Mouse (Mus musculus) neural tube, embryonic 12.5 days (tissue): ENCODE data around the gene Fancd2os. TPM values are rescaled to one million over a fixed set of nuclear protein-coding genes. Genes with fewer than 3 reads are reported as not detected.

Source experiments
- ATAC-seq: fragments of 200-750 bp; cut with Nextera tagmentation; 2 replicates; pipeline ENCODE4 v1.8.0; 2017; ENCODE audit warnings: low read depth, mild to moderate bottlenecking, moderate TSS enrichment, moderate library complexity; ENCODE audit not compliant: low FRiP score
- H3K27ac ChIP-seq: fragments of 300-500 bp; sonication (generic); 2 replicates; pipeline ENCODE4 v1.5.1; 2016
- H3K27me3 ChIP-seq: fragments of 300-500 bp; sonication (generic); replicated peaks from 2 replicates; pipeline ENCODE4 v1.6.1; 2016; ENCODE audit warnings: mild to moderate bottlenecking
- H3K36me3 ChIP-seq: fragments of 300-500 bp; sonication (generic); 2 replicates; pipeline ENCODE4 v1.6.1; 2016; ENCODE audit warnings: mild to moderate bottlenecking
- H3K4me1 ChIP-seq: fragments of 300-500 bp; sonication (generic); 2 replicates; pipeline ENCODE4 v1.6.1; 2016
- H3K4me2 ChIP-seq: fragments of 300-500 bp; sonication (generic); replicated peaks from 2 replicates; pipeline ENCODE4 v1.6.1; 2016; ENCODE audit warnings: mild to moderate bottlenecking
- H3K4me3 ChIP-seq: fragments of 300-500 bp; sonication (generic); 2 replicates; pipeline ENCODE4 v1.5.1; 2016
- H3K9ac ChIP-seq: fragments of 300-500 bp; sonication (generic); 2 replicates; pipeline ENCODE4 v1.6.1; 2016; ENCODE audit warnings: mild to moderate bottlenecking
- H3K9me3 ChIP-seq: fragments of 300-500 bp; sonication (generic); 2 replicates; pipeline ENCODE4 v1.6.1; 2016; ENCODE audit warnings: mild to moderate bottlenecking
- WGBS: fragments of 180-500 bp; shearing (Covaris S2); methylation state at CpG from one replicate; pipeline ENCODE4 v1.1.7; 2016; 5-methylcytosine and 5-hydroxymethylcytosine counted together
- polyA plus RNA-seq: library from polyadenylated mRNA; unstranded; fragments of >200 nt; fragmentation: Nextera tagmentation; extraction: Ambion mirVana; gene quantifications from 2 replicates; pipeline ENCODE4 v1.2.1, GENCODE M21; 2016

Fancd2os gene
- polyA plus RNA-seq, 1 experiment from 2014 or later: 0.19 TPM

GRCm38 (mm10) chr6:113624989-113625770, 24.7 kb upstream of the Fancd2os start:
- peak overlapping the region; percentile 78 for H3K4me2 ChIP-seq

DNA sequence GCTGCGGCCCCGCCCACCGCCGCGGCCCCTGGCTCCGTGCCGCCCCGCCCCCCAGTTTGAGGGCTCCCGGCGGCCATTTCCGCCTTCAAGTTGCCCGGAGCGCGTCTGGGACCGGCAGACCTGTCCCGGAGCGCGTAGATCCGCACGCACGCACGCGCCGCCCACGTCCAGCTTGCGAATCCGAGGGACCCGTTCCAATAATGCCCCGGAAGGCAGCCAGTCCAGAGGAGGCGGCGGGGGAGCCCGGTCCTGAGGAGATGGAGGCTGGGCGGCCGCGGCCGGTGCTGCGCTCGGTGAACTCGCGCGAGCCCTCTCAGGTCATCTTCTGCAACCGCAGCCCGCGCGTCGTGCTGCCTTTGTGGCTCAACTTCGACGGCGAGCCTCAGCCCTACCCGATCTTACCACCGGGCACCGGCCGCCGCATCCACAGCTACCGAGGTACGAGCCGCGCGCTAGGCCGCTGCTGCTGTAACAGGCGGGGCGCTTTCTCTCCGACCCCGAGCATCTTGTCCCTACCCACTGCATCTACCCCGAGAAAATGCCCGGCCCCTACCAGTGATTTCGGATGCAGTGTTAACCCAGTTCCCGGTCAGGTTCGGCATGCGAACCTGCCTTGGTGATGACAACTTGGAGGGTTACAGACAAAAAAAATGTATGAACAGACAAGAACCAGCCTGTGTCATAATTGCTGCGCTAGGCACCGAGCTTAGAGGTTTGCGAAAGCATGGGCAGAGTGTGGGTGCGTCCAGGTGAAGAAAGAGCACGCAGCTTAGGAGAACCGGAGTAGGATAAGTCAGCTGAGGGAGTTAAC, 23.6 kb upstream of the Fancd2os start, which contains the start of gene Vhl:
Vhl (plus strand) TSS at position 19 of the 811 bp plus-strand sequence.
- Histone ChIP-seq H3K4me3 (peak within 1 kb of the TSS; percentile 71), H3K4me2 (peak within 1 kb of the TSS; percentile 78), H3K9ac (peak within 1 kb of the TSS; percentile 74), H3K27me3 (no peaks in the 10 kb centered on the region), H3K4me1 (peaks cover 15% of the 10 kb centered on the region), H3K36me3 (peaks cover 17% of the 10 kb centered on the region), H3K27ac (peak within 1 kb of the TSS; percentile 44), H3K9me3 (no peaks in the 10 kb centered on the region)
- ATAC-seq: peak; percentile 83
- under 1% methylated on average over 75 of the region's 76 CpGs for WGBS

More at GRCm38 (mm10) chr6:113624989-113625770, 24.7 kb upstream of the Fancd2os start:
- Histone ChIP-seq H3K27ac (no peak overlapping the region), H3K36me3 (peaks cover 28% of the 10 kb centered on the region), H3K9me3 (no peaks in the 10 kb centered on the region), H3K9ac (peak overlapping the region; percentile 74), H3K27me3 (no peaks in the 10 kb centered on the region), H3K4me1 (peaks cover 15% of the 10 kb centered on the region), H3K4me3 (peak overlapping the region; percentile 71)
- WGBS: 58% methylated on average over 5 of the region's 5 CpGs
- no peak for ATAC-seq

- Histone ChIP-seq H3K36me3 (peaks cover 13% of the 10 kb centered on the region), H3K27ac (no peak overlapping the region), H3K9ac (no peak overlapping the region), H3K4me1 (peaks cover 15% of the 10 kb centered on the region), H3K27me3 (no peaks in the 10 kb centered on the region), H3K9me3 (no peaks in the 10 kb centered on the region), H3K4me3 (peak overlapping the region; percentile 71), H3K4me2 (peak overlapping the region; percentile 78)
- no peak for ATAC-seq
- 67% methylated on average over 5 of the region's 5 CpGs for whole genome bisulfite sequencing
Measured at GRCm38 (mm10) chr6:113623386-113623785, 22.9 kb upstream of the Fancd2os start.

- WGBS: 96% methylated on average over 4 of the region's 4 CpGs
- no peak overlapping the region for H3K4me3 ChIP-seq
- H3K27me3 ChIP-seq: no peaks in the 10 kb centered on the region
- no peak overlapping the region for H3K27ac ChIP-seq
- H3K9ac ChIP-seq: no peak overlapping the region
- no peaks in the 10 kb centered on the region for H3K4me1 ChIP-seq
- H3K4me2 ChIP-seq: no peak overlapping the region
- peaks cover 65% of the 10 kb centered on the region for H3K36me3 ChIP-seq
- no peak for ATAC-seq
- H3K9me3 ChIP-seq: peaks cover 7% of the 10 kb centered on the region; the same call in 1 of the 2 replicates
Measured at GRCm38 (mm10) chr6:113615489-113615888, 15.0 kb upstream of the Fancd2os start.

- H3K36me3 ChIP-seq: peaks cover 67% of the 10 kb centered on the region
- no peak for ATAC-seq
- H3K9ac ChIP-seq: no peak overlapping the region
- H3K4me1 ChIP-seq: no peaks in the 10 kb centered on the region
- 95% methylated on average over 8 of the region's 8 CpGs for WGBS
- H3K27ac ChIP-seq: no peak overlapping the region
- H3K9me3 ChIP-seq: peaks cover 7% of the 10 kb centered on the region; the same call in 1 of the 2 replicates
- H3K4me3 ChIP-seq: no peak overlapping the region
- H3K4me2 ChIP-seq: no peak overlapping the region
- no peaks in the 10 kb centered on the region for H3K27me3 ChIP-seq
Measured at GRCm38 (mm10) chr6:113614997-113615396, 14.5 kb upstream of the Fancd2os start.

DNA sequence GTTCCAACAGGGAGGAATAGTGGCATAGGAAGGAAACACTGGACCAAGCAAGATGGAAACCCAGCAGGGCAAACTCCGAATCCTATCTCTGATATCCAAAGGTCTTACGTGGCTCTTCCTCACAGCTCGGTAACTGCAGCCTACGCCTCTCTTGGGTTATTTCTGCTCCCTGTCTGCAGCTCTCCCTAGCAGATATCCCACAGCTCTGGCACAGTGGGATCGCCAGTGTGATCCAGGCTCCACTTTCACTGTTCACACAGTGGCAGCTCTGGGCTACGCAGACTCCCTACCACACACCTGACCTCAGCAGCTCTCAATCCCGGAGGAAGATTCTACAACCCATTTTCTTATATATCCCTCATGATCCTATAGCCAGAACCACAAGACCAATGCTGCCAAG, 13.6 kb upstream of the Fancd2os start:
- Histone ChIP-seq H3K27ac (no peak overlapping the region), H3K4me3 (no peak overlapping the region), H3K27me3 (no peaks in the 10 kb centered on the region), H3K9me3 (peaks cover 7% of the 10 kb centered on the region; the same call in 1 of the 2 replicates), H3K36me3 (peaks cover 67% of the 10 kb centered on the region), H3K9ac (no peak overlapping the region), H3K4me1 (no peaks in the 10 kb centered on the region), H3K4me2 (no peak overlapping the region)
- ATAC-seq: no peak
- whole genome bisulfite sequencing: 98% methylated on average over 7 of the region's 7 CpGs

- H3K27me3 ChIP-seq: no peaks in the 10 kb centered on the region
- peaks cover 7% of the 10 kb centered on the region; the same call in 1 of the 2 replicates for H3K9me3 ChIP-seq
- H3K9ac ChIP-seq: no peak overlapping the region
- no peak for ATAC-seq
- no peak overlapping the region for H3K4me2 ChIP-seq
- 94% methylated on average over 8 of the region's 8 CpGs for WGBS
- H3K36me3 ChIP-seq: peaks cover 61% of the 10 kb centered on the region
- H3K27ac ChIP-seq: no peak overlapping the region
- no peaks in the 10 kb centered on the region for H3K4me1 ChIP-seq
- H3K4me3 ChIP-seq: no peak overlapping the region
Measured at GRCm38 (mm10) chr6:113612258-113612969, 11.9 kb upstream of the Fancd2os start.

- 94% methylated on average over 7 of the region's 7 CpGs for WGBS
- no peak overlapping the region for H3K4me2 ChIP-seq
- H3K9ac ChIP-seq: no peak overlapping the region
- H3K9me3 ChIP-seq: peaks cover 5% of the 10 kb centered on the region; the same call in 1 of the 2 replicates
- no peak overlapping the region for H3K27ac ChIP-seq
- H3K4me3 ChIP-seq: no peak overlapping the region
- H3K4me1 ChIP-seq: peaks cover 12% of the 10 kb centered on the region
- no peak for ATAC-seq
- H3K36me3 ChIP-seq: peaks cover 32% of the 10 kb centered on the region
- no peaks in the 10 kb centered on the region for H3K27me3 ChIP-seq
Measured at GRCm38 (mm10) chr6:113609293-113609692, 8.8 kb upstream of the Fancd2os start.

GRCm38 (mm10) chr6:113608871-113609270, 8.4 kb upstream of the Fancd2os start:
- Histone ChIP-seq H3K4me2 (no peak overlapping the region), H3K4me1 (peaks cover 12% of the 10 kb centered on the region), H3K4me3 (no peak overlapping the region), H3K36me3 (peaks cover 28% of the 10 kb centered on the region), H3K9me3 (0 out of 2 replicates have a peak, but pooled peaks cover 3% of the 10 kb centered on the region), H3K9ac (no peak overlapping the region), H3K27ac (no peak overlapping the region), H3K27me3 (no peaks in the 10 kb centered on the region)
- WGBS: 90% methylated on average over 6 of the region's 6 CpGs
- no peak for ATAC-seq

DNA sequence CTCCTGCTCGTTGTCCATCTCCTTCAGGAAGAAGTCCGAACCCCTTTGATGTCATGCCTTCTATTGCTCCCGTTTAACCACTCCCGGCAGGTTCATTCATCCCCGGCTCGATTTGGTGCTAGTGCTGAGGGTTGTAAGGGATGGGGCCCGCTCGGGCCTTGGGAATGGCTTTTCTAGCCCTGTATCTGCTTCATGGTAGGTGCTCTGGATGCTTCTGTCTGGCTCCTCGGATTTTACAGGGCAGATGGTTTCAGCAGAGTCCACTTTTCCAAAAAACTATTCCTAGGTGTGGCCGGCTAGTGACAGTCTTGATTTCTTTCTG, 4.7 kb upstream of the Fancd2os start:
- H3K9ac ChIP-seq: peak overlapping the region; percentile 89
- WGBS: 5% methylated on average over 10 of the region's 10 CpGs
- ATAC-seq: no peak
- peak overlapping the region; percentile 95 for H3K4me3 ChIP-seq
- H3K4me2 ChIP-seq: peak overlapping the region; percentile 91
- no peaks in the 10 kb centered on the region for H3K27me3 ChIP-seq
- H3K36me3 ChIP-seq: peaks cover 3% of the 10 kb centered on the region; the same call in 1 of the 2 replicates
- H3K27ac ChIP-seq: peak overlapping the region; percentile 47; the same call in 1 of the 2 replicates
- H3K4me1 ChIP-seq: peaks cover 17% of the 10 kb centered on the region
- no peaks in the 10 kb centered on the region for H3K9me3 ChIP-seq

DNA sequence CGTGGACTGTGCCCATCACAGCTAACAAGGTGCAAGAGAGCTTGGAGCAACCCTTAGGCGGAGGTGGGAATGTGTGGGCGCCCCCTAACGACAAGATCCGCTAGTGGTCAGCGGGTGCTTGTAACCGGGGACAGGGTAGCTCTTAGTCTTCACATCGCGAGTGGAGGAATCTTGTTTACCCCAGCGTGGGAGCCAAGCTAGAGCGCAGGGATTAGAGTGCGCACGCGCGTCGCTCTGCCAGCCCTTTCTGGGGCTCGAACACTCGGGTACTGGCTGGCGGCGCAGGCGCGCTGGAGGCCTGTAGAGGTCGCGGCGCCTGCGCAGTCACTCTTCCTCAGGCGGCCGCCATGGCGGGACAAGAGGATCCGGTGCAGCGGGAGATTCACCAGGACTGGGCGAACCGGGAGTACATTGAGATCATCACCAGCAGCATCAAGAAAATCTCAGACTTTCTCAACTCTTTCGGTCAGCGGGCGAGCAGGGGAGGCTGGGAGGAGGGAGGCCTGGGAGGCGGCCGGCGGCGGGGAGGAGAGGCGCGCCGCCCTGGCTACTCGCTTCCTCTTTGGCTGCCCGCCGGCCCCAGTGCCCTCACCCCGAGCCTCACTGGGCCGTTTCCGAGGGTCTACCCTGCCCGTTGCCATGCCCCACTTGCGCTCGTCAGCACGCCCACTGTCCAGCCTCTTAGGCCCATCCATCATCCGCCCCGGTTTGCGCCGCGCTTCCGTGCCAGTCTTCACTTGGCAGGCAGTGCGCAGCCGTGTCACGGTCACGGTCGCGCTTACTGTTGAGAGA, 4.1 kb upstream of the Fancd2os start, which contains the start of gene Brk1:
Brk1 (plus strand) TSS at position 341 of the 792 bp plus-strand sequence.
- H3K4me2 ChIP-seq: peak within 1 kb of the TSS; percentile 91
- no peaks in the 10 kb centered on the region for H3K27me3 ChIP-seq
- H3K4me3 ChIP-seq: peak within 1 kb of the TSS; percentile 95
- H3K36me3 ChIP-seq: peaks cover 3% of the 10 kb centered on the region; the same call in 1 of the 2 replicates
- peak within 1 kb of the TSS; percentile 47; the same call in 1 of the 2 replicates for H3K27ac ChIP-seq
- under 1% methylated on average over 65 of the region's 65 CpGs for WGBS
- H3K9ac ChIP-seq: peak within 1 kb of the TSS; percentile 89
- no peaks in the 10 kb centered on the region for H3K9me3 ChIP-seq
- ATAC-seq: peak; percentile 93
- H3K4me1 ChIP-seq: peaks cover 17% of the 10 kb centered on the region
